10 mouse cellular contexts compared by ENCODE assay signal in genomic region chr7:126335556-126335955, GRCm38 (mm10). TPM values are rescaled to one million over a fixed set of nuclear protein-coding genes. Genes with fewer than 3 reads are reported as not detected.
DNase-seq lines count a peak whose midpoint lies in the region; ATAC-seq and TF ChIP-seq lines count a peak whose summit lies in the region.
"Had no signal": no experiment of that assay in that cellular context is flagged by ENCODE, and none has a peak within 500 bp of the region (broad histone marks: within the 10 kb centered on the region; RNA-seq: fewer than 3 reads in every experiment).

No protein-coding gene starts in this region.

- H3K4me3 ChIP-seq in kidney, adult 2 months (ENCODE audit: insufficient read depth, low read depth, low read length) = no peak overlapping the region
- H3K4me3 ChIP-seq in testis, adult 2 months (ENCODE audit: control insufficient read depth, low read depth, low read length) = no peak overlapping the region
- H3K4me3 ChIP-seq: hindbrain, embryonic 15.5 days; limb, embryonic 12.5 days; megakaryocyte, embryonic 14.5 days had no signal

- H3K27ac ChIP-seq in kidney, adult 2 months (ENCODE audit: insufficient read depth, low read depth, low read length) = no peak overlapping the region
- H3K27ac ChIP-seq in testis, adult 2 months (ENCODE audit: control insufficient read depth, insufficient read depth, low read depth, low read length) = no peak overlapping the region
- H3K27ac ChIP-seq: hindbrain, embryonic 15.5 days; limb, embryonic 12.5 days had no signal

- peak; percentile 32; the same call in 1 of the 2 replicates for TF ChIP-seq CTCF in kidney, adult 2 months (conservative IDR thresholded peaks at IDR 0.05; ENCODE audit: insufficient read depth, insufficient read length, low read depth, low read length)
- TF ChIP-seq CTCF in testis, adult 2 months (IDR thresholded peaks at IDR 0.05; ENCODE audit: control insufficient read depth, insufficient read depth, insufficient replicate concordance, low read depth, low read length) = peak; percentile 7; the same call in 1 of the 2 replicates
- TF ChIP-seq CTCF in brain, embryonic 14.5 days (IDR thresholded peaks at IDR 0.05; ENCODE audit: borderline replicate concordance, extremely low read depth, insufficient read depth, insufficient read length) = peak; percentile 42; the same call in 1 of the 2 replicates

- no peaks in the 10 kb centered on the region for H3K36me3 ChIP-seq in kidney, adult 2 months (ENCODE audit: control insufficient read depth, insufficient read depth, low read length)
- no peaks in the 10 kb centered on the region for H3K36me3 ChIP-seq in testis, adult 2 months (ENCODE audit: control insufficient read depth, insufficient read depth, low read length)
- H3K36me3 ChIP-seq: hindbrain, embryonic 15.5 days; limb, embryonic 12.5 days had no signal

- ATAC-seq in inflammation-experienced regulatory T-cells, adult 6 months = no peak

- H3K27me3 ChIP-seq in kidney, adult 2 months (replicated peaks; ENCODE audit: control insufficient read depth, insufficient read depth, low read length) = no peaks in the 10 kb centered on the region
- H3K27me3 ChIP-seq in testis, adult 2 months (ENCODE audit: control insufficient read depth, insufficient read depth, low read length) = no peaks in the 10 kb centered on the region
- H3K27me3 ChIP-seq: hindbrain, embryonic 15.5 days; limb, embryonic 12.5 days; megakaryocyte, embryonic 14.5 days had no signal

- DNase-seq in kidney, adult 2 months = no peak
- no peak for DNase-seq in kidney, adult 18-20 months
- no peak for DNase-seq in testis, postnatal 10 days (ENCODE audit: low spot score)
- DNase-seq in brain, embryonic 14.5 days (ENCODE audit: low read depth) = no peak
- no peak for DNase-seq in layer of hippocampus, adult 11-12 months (ENCODE audit: low spot score)

- no peak for TF ChIP-seq POLR2A in kidney, adult 2 months (IDR thresholded peaks at IDR 0.05; ENCODE audit: low read depth, low read length)
- no peak for TF ChIP-seq POLR2A in testis, adult 2 months (IDR thresholded peaks at IDR 0.05; ENCODE audit: control insufficient read depth, low read depth, low read length)
- TF ChIP-seq POLR2A in brain, embryonic 14.5 days (IDR thresholded peaks at IDR 0.05; ENCODE audit: borderline replicate concordance, extremely low read depth, insufficient read depth, insufficient read length, poor library complexity, severe bottlenecking) = no peak

- 0 out of 2 replicates have a peak, but pooled peaks cover 3% of the 10 kb centered on the region for H3K4me1 ChIP-seq in kidney, adult 2 months (ENCODE audit: control insufficient read depth, insufficient read depth, low read length)
- no peaks in the 10 kb centered on the region for H3K4me1 ChIP-seq in testis, adult 2 months (ENCODE audit: control insufficient read depth, insufficient read depth, low read length)
- H3K4me1 ChIP-seq: hindbrain, embryonic 15.5 days; limb, embryonic 12.5 days had no signal

- WGBS in kidney, adult 2 months = 95% methylated on average over 1 of the region's 1 CpGs

RNA-seq across cellular contexts. Expression of gene Lat, which starts 33.8 kb away (rescaled TPM):
- polyA plus RNA-seq in kidney, adult 2 months (2012; rRNA removed) = 1.9 and 11.8 TPM in 2 replicates
- 0.53 and 0.57 TPM in 2 replicates for polyA plus RNA-seq in testis, adult 2 months (2012; rRNA removed)
- polyA plus RNA-seq in brain, embryonic 14.5 days (2012; rRNA removed) = 1.0 and 2.1 TPM in 2 replicates
- polyA plus RNA-seq in inflammation-experienced regulatory T-cells, adult 6 months (2017; shearing (Covaris generic)) = 1,000 to 10,000 TPM in 1 of 3 experiments, 100 to 1,000 TPM in 2; 875 to 1,118 (median 889) TPM

RNA-seq across cellular contexts. Expression of gene Spns1, which starts 41.7 kb away (rescaled TPM):
- 102 and 168 TPM in 2 replicates for polyA plus RNA-seq in kidney, adult 2 months (2012; rRNA removed)
- polyA plus RNA-seq in testis, adult 2 months (2012; rRNA removed) = 30.9 and 44.2 TPM in 2 replicates
- polyA plus RNA-seq in brain, embryonic 14.5 days (2012; rRNA removed) = 176 and 234 TPM in 2 replicates
- 10 to 100 TPM; 31.3 to 43.0 (median 38.4) TPM for polyA plus RNA-seq in inflammation-experienced regulatory T-cells, adult 6 months (2017; shearing (Covaris generic))

Comparison
In these comparisons a context has a peak if more than half of its experiments do, and no peak if none do; other contexts are left out.
1. RNA of gene Lat, which starts 33.8 kb away (polyA plus RNA-seq): 875 to 1,118 TPM in inflammation-experienced regulatory T-cells, adult 6 months; 1.9 to 11.8 TPM in kidney, adult 2 months, 1.0 to 2.1 TPM in brain, embryonic 14.5 days and 0.53 to 0.57 TPM in testis, adult 2 months; every median in the first group is over 10 times any median in the second.
2. Peak in every context shown above with its lines, with median percentiles within 50 percentile points of each other: CTCF ChIP-seq.